Mouse (Mus musculus) limb, embryonic 15.5 days (tissue): ENCODE data around the gene Ctrb1. TPM values are rescaled to one million over a fixed set of nuclear protein-coding genes. Genes with fewer than 3 reads are reported as not detected.

Experiments used
- ATAC-seq: fragments of 200-750 bp; cut with Nextera tagmentation; 2 replicates; pipeline ENCODE4 v1.8.0; 2017; ENCODE audit warnings: low read depth, moderate TSS enrichment; ENCODE audit not compliant: insufficient number of reproducible peaks, low FRiP score, low TSS enrichment
- H3K27ac ChIP-seq: fragments of 300-500 bp; sonication (generic); 2 replicates; pipeline ENCODE4 v1.5.1; 2015; ENCODE audit warnings: moderate library complexity, mild to moderate bottlenecking, inconsistent platforms
- H3K27me3 ChIP-seq: fragments of 300-500 bp; sonication (generic); 2 replicates; pipeline ENCODE4 v1.6.1; 2015; ENCODE audit warnings: inconsistent platforms
- H3K36me3 ChIP-seq: fragments of 300-500 bp; sonication (generic); 2 replicates; pipeline ENCODE4 v1.6.1; 2015; ENCODE audit warnings: inconsistent platforms
- H3K4me1 ChIP-seq: fragments of 300-500 bp; sonication (generic); 2 replicates; pipeline ENCODE4 v1.6.1; 2015; ENCODE audit warnings: inconsistent platforms
- H3K4me2 ChIP-seq: fragments of 300-500 bp; sonication (generic); 2 replicates; pipeline ENCODE4 v1.6.1; 2015; ENCODE audit warnings: mild to moderate bottlenecking, inconsistent platforms
- H3K4me3 ChIP-seq: fragments of 300-500 bp; sonication (generic); 2 replicates; pipeline ENCODE4 v1.5.1; 2015; ENCODE audit warnings: mild to moderate bottlenecking, inconsistent platforms
- H3K9ac ChIP-seq: fragments of 300-500 bp; sonication (generic); 2 replicates; pipeline ENCODE4 v1.6.1; 2015; ENCODE audit warnings: inconsistent platforms
- H3K9me3 ChIP-seq: fragments of 300-500 bp; sonication (generic); 2 replicates; pipeline ENCODE4 v1.6.1; 2016; ENCODE audit warnings: inconsistent platforms
- WGBS: fragments of 180-500 bp; shearing (Covaris S2); methylation state at CpG from one replicate; pipeline ENCODE4 v1.1.7; 2015; 5-methylcytosine and 5-hydroxymethylcytosine counted together
- polyA plus RNA-seq: library from polyadenylated mRNA; unstranded; fragments of >200 nt; fragmentation: Nextera tagmentation; extraction: Ambion mirVana; gene quantifications from 2 replicates; pipeline ENCODE4 v1.2.1, GENCODE M21; 2015

Gene Ctrb1
- polyA plus RNA-seq, 1 experiment from 2014 or later, result 0.28 TPM

- no peaks in the 10 kb centered on the region for H3K4me1 ChIP-seq
- no peak overlapping the region for H3K27ac ChIP-seq
- H3K9me3 ChIP-seq, result no peaks in the 10 kb centered on the region
- no peak overlapping the region for H3K4me3 ChIP-seq
- no peak for ATAC-seq
- WGBS, result 72% methylated on average over 9 of the region's 9 CpGs
- no peak overlapping the region for H3K9ac ChIP-seq
- H3K27me3 ChIP-seq, result no peaks in the 10 kb centered on the region
- no peak overlapping the region for H3K4me2 ChIP-seq
- no peaks in the 10 kb centered on the region for H3K36me3 ChIP-seq
These were observed 10.6 kb upstream of the Ctrb1 start for GRCm38 (mm10) chr8:111701380-111701779.

GRCm38 (mm10) chr8:111700740-111701139 lies 9.9 kb upstream of the Ctrb1 start:
- Histone ChIP-seq H3K27ac (no peak overlapping the region), H3K9me3 (no peaks in the 10 kb centered on the region), H3K27me3 (no peaks in the 10 kb centered on the region), H3K4me1 (no peaks in the 10 kb centered on the region), H3K4me2 (no peak overlapping the region), H3K4me3 (no peak overlapping the region), H3K9ac (no peak overlapping the region), H3K36me3 (no peaks in the 10 kb centered on the region)
- no peak for ATAC-seq
- whole genome bisulfite sequencing, result 86% methylated on average over 5 of the region's 5 CpGs

GRCm38 (mm10) chr8:111700201-111700600 lies 9.4 kb upstream of the Ctrb1 start:
- Histone ChIP-seq H3K9me3 (no peaks in the 10 kb centered on the region), H3K4me2 (no peak overlapping the region), H3K4me3 (no peak overlapping the region), H3K36me3 (no peaks in the 10 kb centered on the region), H3K4me1 (no peaks in the 10 kb centered on the region), H3K9ac (no peak overlapping the region), H3K27ac (no peak overlapping the region), H3K27me3 (no peaks in the 10 kb centered on the region)
- ATAC-seq, result no peak
- 74% methylated on average over 3 of the region's 3 CpGs for WGBS

GRCm38 (mm10) chr8:111699035-111699434 lies 8.2 kb upstream of the Ctrb1 start:
- WGBS, result 7% methylated on average over 1 of the region's 1 CpGs
- H3K36me3 ChIP-seq, result no peaks in the 10 kb centered on the region
- no peak overlapping the region for H3K9ac ChIP-seq
- ATAC-seq, result no peak
- H3K4me3 ChIP-seq, result no peak overlapping the region
- no peaks in the 10 kb centered on the region for H3K9me3 ChIP-seq
- no peaks in the 10 kb centered on the region for H3K4me1 ChIP-seq
- H3K27me3 ChIP-seq, result no peaks in the 10 kb centered on the region
- no peak overlapping the region for H3K27ac ChIP-seq
- no peak overlapping the region for H3K4me2 ChIP-seq

GRCm38 (mm10) chr8:111697655-111698054 lies 6.8 kb upstream of the Ctrb1 start:
- H3K4me3 ChIP-seq, result no peak overlapping the region
- no peaks in the 10 kb centered on the region for H3K27me3 ChIP-seq
- no peak overlapping the region for H3K27ac ChIP-seq
- no peak overlapping the region for H3K4me2 ChIP-seq
- no peaks in the 10 kb centered on the region for H3K36me3 ChIP-seq
- no peak for ATAC-seq
- 80% methylated on average over 10 of the region's 10 CpGs for WGBS
- no peaks in the 10 kb centered on the region for H3K9me3 ChIP-seq
- no peaks in the 10 kb centered on the region for H3K4me1 ChIP-seq
- no peak overlapping the region for H3K9ac ChIP-seq

GRCm38 (mm10) chr8:111695441-111695840 lies 4.6 kb upstream of the Ctrb1 start:
- no peaks in the 10 kb centered on the region for H3K27me3 ChIP-seq
- no peak overlapping the region for H3K9ac ChIP-seq
- H3K27ac ChIP-seq, result no peak overlapping the region
- ATAC-seq, result no peak
- no peaks in the 10 kb centered on the region for H3K9me3 ChIP-seq
- H3K4me3 ChIP-seq, result no peak overlapping the region
- WGBS, result 55% methylated on average over 7 of the region's 7 CpGs
- no peak overlapping the region for H3K4me2 ChIP-seq
- no peaks in the 10 kb centered on the region for H3K4me1 ChIP-seq
- H3K36me3 ChIP-seq, result no peaks in the 10 kb centered on the region

- H3K36me3 ChIP-seq, result no peaks in the 10 kb centered on the region
- H3K9me3 ChIP-seq, result no peaks in the 10 kb centered on the region
- no peaks in the 10 kb centered on the region for H3K4me1 ChIP-seq
- H3K4me3 ChIP-seq, result no peak overlapping the region
- ATAC-seq, result peak; percentile 62; the same call in 1 of the 2 replicates
- H3K4me2 ChIP-seq, result no peak overlapping the region
- H3K9ac ChIP-seq, result no peak overlapping the region
- WGBS, result 35% methylated on average over 6 of the region's 6 CpGs
- no peaks in the 10 kb centered on the region for H3K27me3 ChIP-seq
- H3K27ac ChIP-seq, result no peak overlapping the region
These were observed 2.5 kb upstream of the Ctrb1 start for GRCm38 (mm10) chr8:111693261-111693741.

GRCm38 (mm10) chr8:111686881-111687280 lies 3.9 kb downstream of the Ctrb1 start:
- Histone ChIP-seq H3K4me2 (no peak overlapping the region), H3K9me3 (no peaks in the 10 kb centered on the region), H3K4me1 (no peaks in the 10 kb centered on the region), H3K9ac (no peak overlapping the region), H3K27me3 (no peaks in the 10 kb centered on the region), H3K27ac (no peak overlapping the region), H3K4me3 (no peak overlapping the region), H3K36me3 (no peaks in the 10 kb centered on the region)
- WGBS, result 81% methylated on average over 13 of the region's 13 CpGs
- ATAC-seq, result no peak

GRCm38 (mm10) chr8:111682521-111682920 lies 8.3 kb downstream of the Ctrb1 start:
- ATAC-seq, result no peak
- WGBS, result 31% methylated on average over 9 of the region's 9 CpGs

GRCm38 (mm10) chr8:111681153-111681552 lies 9.7 kb downstream of the Ctrb1 start:
- Histone ChIP-seq H3K4me1 (no peaks in the 10 kb centered on the region), H3K9ac (no peak overlapping the region), H3K4me3 (no peak overlapping the region), H3K9me3 (no peaks in the 10 kb centered on the region), H3K27me3 (no peaks in the 10 kb centered on the region), H3K36me3 (no peaks in the 10 kb centered on the region), H3K4me2 (no peak overlapping the region), H3K27ac (no peak overlapping the region)
- WGBS, result 76% methylated on average over 11 of the region's 11 CpGs
- ATAC-seq, result no peak

More at GRCm38 (mm10) chr8:111682521-111682920, 8.3 kb downstream of the Ctrb1 start:
- no peak overlapping the region for H3K4me2 ChIP-seq
- no peaks in the 10 kb centered on the region for H3K9me3 ChIP-seq
- no peaks in the 10 kb centered on the region for H3K4me1 ChIP-seq
- H3K27ac ChIP-seq, result no peak overlapping the region
- no peaks in the 10 kb centered on the region for H3K36me3 ChIP-seq
- no peaks in the 10 kb centered on the region for H3K27me3 ChIP-seq
- no peak overlapping the region for H3K9ac ChIP-seq
- no peak overlapping the region for H3K4me3 ChIP-seq

- H3K4me2 ChIP-seq, result no peak overlapping the region
- no peak for ATAC-seq
- no peaks in the 10 kb centered on the region for H3K9me3 ChIP-seq
- 43% methylated on average over 17 of the region's 17 CpGs for WGBS
- H3K4me1 ChIP-seq, result no peaks in the 10 kb centered on the region
- H3K9ac ChIP-seq, result no peak overlapping the region
- no peak overlapping the region for H3K27ac ChIP-seq
- no peaks in the 10 kb centered on the region for H3K27me3 ChIP-seq
- no peaks in the 10 kb centered on the region for H3K36me3 ChIP-seq
- peak overlapping the region; percentile 8; the same call in 1 of the 2 replicates for H3K4me3 ChIP-seq
These were observed 10.3 kb downstream of the Ctrb1 start for GRCm38 (mm10) chr8:111680423-111681028.

GRCm38 (mm10) chr8:111678848-111679247 lies 12.0 kb downstream of the Ctrb1 start:
- no peaks in the 10 kb centered on the region for H3K9me3 ChIP-seq
- no peak overlapping the region for H3K27ac ChIP-seq
- no peaks in the 10 kb centered on the region for H3K36me3 ChIP-seq
- no peaks in the 10 kb centered on the region for H3K27me3 ChIP-seq
- 89% methylated on average over 7 of the region's 7 CpGs for WGBS
- H3K9ac ChIP-seq, result no peak overlapping the region
- H3K4me2 ChIP-seq, result no peak overlapping the region
- H3K4me1 ChIP-seq, result no peaks in the 10 kb centered on the region
- no peak overlapping the region for H3K4me3 ChIP-seq
- ATAC-seq, result no peak

- 26% methylated on average over 3 of the region's 3 CpGs for WGBS
- Histone ChIP-seq H3K9me3 (no peaks in the 10 kb centered on the region), H3K4me3 (no peak overlapping the region), H3K27me3 (no peaks in the 10 kb centered on the region), H3K9ac (no peak overlapping the region), H3K27ac (no peak overlapping the region), H3K4me2 (no peak overlapping the region), H3K4me1 (no peaks in the 10 kb centered on the region), H3K36me3 (no peaks in the 10 kb centered on the region)
- no peak for ATAC-seq
These were observed 12.7 kb downstream of the Ctrb1 start for GRCm38 (mm10) chr8:111678111-111678510.
